Mouse (Mus musculus) midbrain, embryonic 15.5 days (tissue): ENCODE data around the gene Tma7. TPM values are rescaled to one million over a fixed set of nuclear protein-coding genes. Genes with fewer than 3 reads are reported as not detected.
A peak's percentile ranks its signal among the peaks of the same experiment; 100 is the strongest.

Source experiments
- ATAC-seq: fragments of 200-750 bp; cut with Nextera tagmentation; replicated peaks from 2 replicates; pipeline ENCODE4 v1.8.0; 2017; ENCODE audit warnings: moderate TSS enrichment
- H3K27ac ChIP-seq: fragments of 300-500 bp; sonication (generic); 2 replicates; pipeline ENCODE4 v1.5.1; 2015; ENCODE audit warnings: mild to moderate bottlenecking, inconsistent platforms
- H3K27me3 ChIP-seq: fragments of 300-500 bp; sonication (generic); replicated peaks from 2 replicates; pipeline ENCODE4 v1.6.1; 2015; ENCODE audit warnings: inconsistent platforms
- H3K36me3 ChIP-seq: fragments of 300-500 bp; sonication (generic); replicated peaks from 2 replicates; pipeline ENCODE4 v1.6.1; 2015; ENCODE audit warnings: inconsistent platforms
- H3K4me1 ChIP-seq: fragments of 300-500 bp; sonication (generic); 2 replicates; pipeline ENCODE4 v1.6.1; 2015; ENCODE audit warnings: inconsistent platforms
- H3K4me2 ChIP-seq: fragments of 300-500 bp; sonication (generic); 2 replicates; pipeline ENCODE4 v1.6.1; 2015; ENCODE audit warnings: inconsistent platforms, mild to moderate bottlenecking, moderate library complexity
- H3K4me3 ChIP-seq: fragments of 300-500 bp; sonication (generic); 2 replicates; pipeline ENCODE4 v1.5.1; 2015; ENCODE audit warnings: mild to moderate bottlenecking, inconsistent platforms
- H3K9ac ChIP-seq: fragments of 300-500 bp; sonication (generic); 2 replicates; pipeline ENCODE4 v1.6.1; 2015; ENCODE audit warnings: mild to moderate bottlenecking, inconsistent platforms
- H3K9me3 ChIP-seq: fragments of 300-500 bp; sonication (generic); 2 replicates; pipeline ENCODE4 v1.6.1; 2016; ENCODE audit warnings: inconsistent platforms
- WGBS: fragments of 180-500 bp; shearing (Covaris S2); methylation state at CpG from one replicate; pipeline ENCODE4 v1.1.7; 2015; ENCODE audit warnings: mixed read lengths; 5-methylcytosine and 5-hydroxymethylcytosine counted together
- polyA plus RNA-seq: library from polyadenylated mRNA; unstranded; fragments of >200 nt; fragmentation: Nextera tagmentation; extraction: Ambion mirVana; gene quantifications from 2 replicates; pipeline ENCODE4 v1.2.1, GENCODE M21; 2015

Gene Tma7
- polyA plus RNA-seq, 1 experiment from 2014 or later: 639 TPM

- WGBS: 85% methylated on average over 3 of the region's 3 CpGs
- Histone ChIP-seq H3K36me3 (no peaks in the 10 kb centered on the region), H3K4me3 (no peak overlapping the region), H3K9me3 (no peaks in the 10 kb centered on the region), H3K4me1 (peaks cover 10% of the 10 kb centered on the region; the same call in 1 of the 2 replicates), H3K4me2 (no peak overlapping the region), H3K27ac (no peak overlapping the region), H3K27me3 (no peaks in the 10 kb centered on the region), H3K9ac (no peak overlapping the region)
- ATAC-seq: no peak
Observed at GRCm38 (mm10) chr9:109050674-109050997, 31.8 kb downstream of the Tma7 start.

DNA sequence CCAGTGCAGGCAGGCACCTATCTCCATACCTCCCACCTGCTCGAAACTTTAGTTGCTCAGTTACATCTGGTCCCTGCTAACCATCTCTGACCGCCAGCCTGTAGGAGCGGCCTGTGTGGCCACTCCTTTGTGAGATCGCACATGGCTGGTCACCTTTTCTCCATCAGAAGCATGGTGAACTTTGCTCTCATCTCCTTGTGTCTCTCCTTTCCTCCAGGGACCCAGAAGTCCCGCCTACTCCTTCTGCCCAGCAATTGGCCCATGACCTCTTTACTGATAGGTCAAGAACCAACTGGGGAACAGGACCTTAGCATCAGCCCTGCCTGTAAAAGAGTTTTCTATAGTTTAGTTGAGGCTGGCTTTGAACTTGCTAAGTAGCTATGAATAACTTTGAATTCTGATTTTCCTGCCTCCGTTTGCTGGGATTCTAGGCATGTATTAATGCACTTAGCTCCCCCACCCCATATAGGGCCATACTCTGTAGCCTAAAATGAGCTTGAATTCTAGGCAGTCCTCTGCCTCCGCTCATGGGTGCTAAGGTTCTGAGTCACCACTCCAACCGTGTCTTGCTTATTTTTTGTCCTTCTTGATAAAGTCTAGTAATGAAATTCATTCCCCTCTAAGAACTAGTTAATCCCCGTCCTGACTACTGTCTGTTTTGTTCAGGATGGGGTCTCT is 32.3 kb downstream of the Tma7 start:
- no peak for ATAC-seq
- no peak overlapping the region for H3K4me2 ChIP-seq

GRCm38 (mm10) chr9:109049316-109049715 is 33.1 kb downstream of the Tma7 start:
- no peaks in the 10 kb centered on the region for H3K36me3 ChIP-seq
- no peak for ATAC-seq
- 83% methylated on average over 7 of the region's 7 CpGs for WGBS
- no peaks in the 10 kb centered on the region for H3K27me3 ChIP-seq
- H3K27ac ChIP-seq: no peak overlapping the region
- H3K9me3 ChIP-seq: no peaks in the 10 kb centered on the region
- no peak overlapping the region for H3K4me2 ChIP-seq
- H3K4me3 ChIP-seq: no peak overlapping the region
- peaks cover under 1% of the 10 kb centered on the region; the same call in 1 of the 2 replicates for H3K4me1 ChIP-seq
- H3K9ac ChIP-seq: no peak overlapping the region

More for the DNA sequence above, 32.3 kb downstream of the Tma7 start:
- Histone ChIP-seq H3K9me3 (no peaks in the 10 kb centered on the region), H3K27me3 (no peaks in the 10 kb centered on the region), H3K9ac (no peak overlapping the region), H3K4me1 (peaks cover 5% of the 10 kb centered on the region; the same call in 1 of the 2 replicates), H3K36me3 (no peaks in the 10 kb centered on the region), H3K4me3 (no peak overlapping the region), H3K27ac (no peak overlapping the region)
- 81% methylated on average over 9 of the region's 9 CpGs for WGBS

GRCm38 (mm10) chr9:109046306-109046705 is 36.1 kb downstream of the Tma7 start:
- Histone ChIP-seq H3K27me3 (no peaks in the 10 kb centered on the region), H3K4me2 (no peak overlapping the region), H3K4me3 (no peak overlapping the region), H3K9me3 (no peaks in the 10 kb centered on the region), H3K27ac (no peak overlapping the region), H3K36me3 (no peaks in the 10 kb centered on the region), H3K9ac (no peak overlapping the region), H3K4me1 (no peaks in the 10 kb centered on the region)
- ATAC-seq: no peak
- WGBS: 29% methylated on average over 5 of the region's 5 CpGs

DNA sequence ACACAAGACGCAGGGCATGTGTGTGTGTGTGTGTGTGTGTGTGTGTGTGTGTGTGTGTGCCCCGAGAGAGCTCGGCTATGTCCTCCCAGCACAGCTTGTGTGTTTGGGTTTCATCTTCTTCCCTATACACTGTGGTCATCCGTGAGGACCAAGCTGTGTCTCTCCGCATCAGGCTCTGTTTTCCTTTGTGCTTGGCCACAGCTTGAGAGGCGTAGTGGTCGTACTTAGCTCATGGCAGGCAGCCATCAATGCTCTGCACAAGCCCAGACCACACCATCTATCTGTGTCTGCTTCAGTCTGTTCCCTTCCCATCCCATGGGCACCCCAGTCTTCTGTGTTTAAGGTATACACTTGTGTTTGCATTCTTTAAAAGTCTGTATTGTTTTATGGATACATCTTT is 41.0 kb downstream of the Tma7 start:
- Histone ChIP-seq H3K9me3 (no peaks in the 10 kb centered on the region), H3K27ac (no peak overlapping the region), H3K27me3 (no peaks in the 10 kb centered on the region), H3K4me2 (no peak overlapping the region), H3K4me1 (peaks cover 9% of the 10 kb centered on the region; the same call in 1 of the 2 replicates), H3K9ac (no peak overlapping the region), H3K4me3 (no peak overlapping the region), H3K36me3 (no peaks in the 10 kb centered on the region)
- 75% methylated on average over 7 of the region's 7 CpGs for whole genome bisulfite sequencing
- no peak for ATAC-seq

DNA sequence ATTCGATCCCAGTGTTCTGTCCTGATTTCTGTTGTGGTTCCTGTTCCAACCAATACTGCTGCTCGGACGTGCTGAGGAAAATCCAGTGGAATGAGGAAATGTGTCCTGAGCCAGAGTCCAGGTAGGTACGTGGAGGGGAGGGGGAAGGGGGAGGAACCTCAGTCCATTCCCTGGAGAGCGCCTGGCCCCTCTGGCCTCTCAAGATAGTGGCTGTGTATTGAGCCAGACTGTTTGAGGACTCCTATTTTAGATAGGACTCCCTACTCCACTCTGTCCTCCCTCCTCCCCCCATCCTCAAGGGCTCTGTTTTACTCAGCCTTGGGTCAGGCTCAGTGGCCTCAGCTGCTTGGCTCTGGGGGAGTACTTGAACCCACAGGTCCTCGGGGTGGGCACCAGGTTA is 41.5 kb downstream of the Tma7 start:
- Histone ChIP-seq H3K27ac (no peak overlapping the region), H3K4me3 (no peak overlapping the region), H3K4me2 (no peak overlapping the region), H3K36me3 (no peaks in the 10 kb centered on the region), H3K27me3 (no peaks in the 10 kb centered on the region), H3K4me1 (peaks cover 9% of the 10 kb centered on the region; the same call in 1 of the 2 replicates), H3K9me3 (no peaks in the 10 kb centered on the region), H3K9ac (no peak overlapping the region)
- ATAC-seq: no peak
- WGBS: 80% methylated on average over 6 of the region's 6 CpGs

DNA sequence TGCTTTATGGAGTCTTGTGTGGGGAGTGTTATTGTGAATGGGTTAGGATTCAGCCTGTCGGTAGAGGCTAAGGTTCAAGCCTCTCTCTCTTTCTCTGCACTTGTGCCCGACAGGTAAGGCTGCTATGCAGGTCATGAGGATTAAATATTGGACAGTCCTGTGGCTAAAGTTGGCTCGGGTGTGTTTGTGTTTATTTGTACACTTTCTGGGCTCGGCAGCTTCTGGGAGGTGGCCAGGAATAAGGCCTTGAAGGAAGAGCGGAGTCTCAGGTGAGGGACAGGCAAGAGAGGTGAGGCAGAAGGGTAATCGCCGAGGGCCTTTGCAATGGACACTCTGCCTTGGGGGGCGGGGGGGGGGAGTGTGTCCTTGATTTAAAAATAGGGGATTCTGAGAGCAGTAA is 42.2 kb downstream of the Tma7 start:
- Histone ChIP-seq H3K27ac (no peak overlapping the region), H3K9ac (no peak overlapping the region), H3K27me3 (no peaks in the 10 kb centered on the region), H3K4me3 (no peak overlapping the region), H3K9me3 (no peaks in the 10 kb centered on the region), H3K4me1 (peaks cover 9% of the 10 kb centered on the region; the same call in 1 of the 2 replicates), H3K4me2 (no peak overlapping the region), H3K36me3 (no peaks in the 10 kb centered on the region)
- no peak for ATAC-seq
- WGBS: 87% methylated on average over 8 of the region's 8 CpGs

DNA sequence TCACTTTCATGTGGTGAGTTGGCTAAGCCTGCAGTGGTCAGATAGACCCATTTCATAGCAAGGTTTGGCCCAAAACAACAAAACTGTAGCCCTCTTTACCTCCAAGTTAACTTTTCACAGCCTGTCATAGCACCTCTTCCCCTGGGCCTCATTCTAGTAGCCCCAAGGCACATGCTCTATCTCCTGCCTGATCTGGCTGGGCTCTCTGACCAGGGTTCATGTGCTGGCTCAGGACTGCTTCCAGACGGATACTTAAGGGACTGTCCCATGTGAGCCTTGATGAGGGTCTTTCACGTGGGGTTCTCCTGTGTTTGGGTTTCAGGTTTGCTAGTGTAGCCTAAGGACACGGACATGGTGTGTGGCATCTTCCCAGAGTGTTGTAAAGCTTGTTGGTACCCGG is 42.7 kb downstream of the Tma7 start:
- WGBS: 84% methylated on average over 4 of the region's 4 CpGs
- H3K4me1 ChIP-seq: peaks cover 9% of the 10 kb centered on the region; the same call in 1 of the 2 replicates
- H3K27me3 ChIP-seq: no peaks in the 10 kb centered on the region
- ATAC-seq: no peak
- H3K4me2 ChIP-seq: 0 out of 2 replicates have a peak overlapping the region, but pooled peaks have one; percentile 96
- no peaks in the 10 kb centered on the region for H3K9me3 ChIP-seq
- H3K4me3 ChIP-seq: no peak overlapping the region
- no peak overlapping the region for H3K9ac ChIP-seq
- no peak overlapping the region for H3K27ac ChIP-seq
- no peaks in the 10 kb centered on the region for H3K36me3 ChIP-seq

DNA sequence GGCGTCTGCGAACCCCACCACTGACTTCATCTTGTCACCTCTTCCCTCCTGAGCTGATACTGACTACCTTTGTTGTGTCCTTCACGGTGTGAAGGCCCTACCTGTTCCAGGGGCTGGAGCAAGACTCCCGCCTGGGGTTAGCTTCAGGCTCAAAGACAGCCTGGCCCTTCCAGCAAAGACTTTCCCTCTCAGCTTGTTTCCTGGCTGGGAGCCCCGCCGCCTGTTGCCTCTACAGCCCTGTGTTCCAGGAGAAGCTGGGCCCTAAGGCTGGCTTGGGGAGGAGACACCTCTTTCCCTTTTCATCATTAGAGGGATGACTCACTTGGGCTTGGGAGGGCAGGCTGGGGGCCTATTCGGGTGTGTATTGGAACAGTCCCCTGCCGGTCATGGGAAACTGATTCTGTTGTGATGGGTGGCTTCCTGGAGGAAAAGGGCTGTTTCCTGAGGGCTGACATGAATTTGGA is 43.5 kb downstream of the Tma7 start:
- H3K4me1 ChIP-seq: peaks cover 9% of the 10 kb centered on the region; the same call in 1 of the 2 replicates
- no peak overlapping the region for H3K27ac ChIP-seq
- no peaks in the 10 kb centered on the region for H3K9me3 ChIP-seq
- no peaks in the 10 kb centered on the region for H3K27me3 ChIP-seq
- H3K4me2 ChIP-seq: peak overlapping the region; percentile 96
- no peaks in the 10 kb centered on the region for H3K36me3 ChIP-seq
- peak overlapping the region; percentile 66 for H3K9ac ChIP-seq
- ATAC-seq: peak; percentile 24
- H3K4me3 ChIP-seq: peak overlapping the region; percentile 64
- WGBS: 15% methylated on average over 8 of the region's 8 CpGs

DNA sequence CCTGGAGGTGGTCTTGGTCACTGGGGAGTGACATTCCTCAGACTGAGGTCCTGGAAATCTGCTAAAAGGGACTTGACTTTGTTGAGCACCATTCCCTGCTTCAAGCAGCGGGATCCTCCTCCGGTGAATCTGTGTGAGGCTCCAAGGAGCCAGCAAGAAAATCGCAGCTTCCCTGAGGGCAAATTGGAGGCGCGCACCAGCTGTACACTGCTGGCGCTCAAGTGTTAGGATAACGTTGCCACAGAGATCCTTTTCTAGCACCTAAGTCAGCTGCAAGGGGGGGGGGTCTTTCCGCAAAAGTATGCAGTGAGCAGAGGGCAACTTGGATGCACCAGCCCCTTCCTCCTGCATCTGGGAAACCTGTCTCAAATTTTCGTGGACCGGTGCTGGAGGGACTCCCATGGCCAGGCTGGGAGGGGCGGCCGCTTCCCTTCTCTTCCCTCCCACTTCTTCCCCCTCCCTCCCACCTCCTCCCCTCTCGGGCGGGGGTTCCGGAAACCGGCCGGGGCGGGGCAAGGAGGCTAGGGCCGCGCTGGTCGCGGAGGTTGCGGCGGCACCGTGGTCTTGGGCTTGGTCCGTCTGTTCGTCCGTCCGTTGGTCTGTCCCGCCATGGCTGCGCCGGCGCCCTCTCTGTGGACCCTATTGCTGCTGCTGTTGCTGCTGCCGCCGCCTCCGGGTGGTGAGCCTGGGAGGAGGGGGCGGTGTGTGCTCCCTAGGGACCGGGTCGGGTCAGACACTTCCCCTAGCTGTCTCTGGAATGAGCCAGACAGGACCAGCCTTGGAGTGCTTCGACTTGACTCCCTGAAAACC is 44.1 kb downstream of the Tma7 start, which contains the start of gene Shisa5:
Gene Shisa5, plus strand, starts transcription at position 480 of the 810 bp plus-strand sequence.
- under 1% methylated on average over 38 of the region's 40 CpGs for WGBS
- no peaks in the 10 kb centered on the region for H3K36me3 ChIP-seq
- H3K27me3 ChIP-seq: no peaks in the 10 kb centered on the region
- peaks cover 9% of the 10 kb centered on the region; the same call in 1 of the 2 replicates for H3K4me1 ChIP-seq
- ATAC-seq: peak; percentile 83
- H3K4me2 ChIP-seq: peak within 1 kb of the TSS; percentile 96
- no peaks in the 10 kb centered on the region for H3K9me3 ChIP-seq
- no peak within 1 kb of the TSS for H3K27ac ChIP-seq
- H3K9ac ChIP-seq: peak within 1 kb of the TSS; percentile 66
- H3K4me3 ChIP-seq: peak within 1 kb of the TSS; percentile 64

DNA sequence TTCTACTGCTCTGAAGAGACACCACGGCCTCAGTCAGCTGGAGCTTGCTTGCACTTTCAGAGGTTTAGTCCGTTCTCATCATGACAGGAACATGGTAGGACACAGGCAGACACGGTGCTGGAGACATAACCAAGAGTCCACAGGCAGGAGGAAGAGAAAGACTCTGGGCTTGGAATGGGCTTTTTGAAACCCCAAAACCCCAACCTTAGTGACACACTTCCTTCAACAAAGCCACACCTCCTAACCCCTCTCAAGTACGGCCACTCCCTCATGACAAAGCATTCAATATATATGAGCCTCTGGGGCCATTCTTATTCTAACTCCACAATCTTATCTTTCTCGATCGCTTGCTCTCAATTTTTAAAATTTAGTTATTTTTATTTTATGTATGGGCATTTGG is 50.0 kb downstream of the Tma7 start:
- ATAC-seq: no peak
- 85% methylated on average over 6 of the region's 6 CpGs for WGBS
- H3K36me3 ChIP-seq: no peaks in the 10 kb centered on the region; the same call in 1 of the 2 replicates

DNA sequence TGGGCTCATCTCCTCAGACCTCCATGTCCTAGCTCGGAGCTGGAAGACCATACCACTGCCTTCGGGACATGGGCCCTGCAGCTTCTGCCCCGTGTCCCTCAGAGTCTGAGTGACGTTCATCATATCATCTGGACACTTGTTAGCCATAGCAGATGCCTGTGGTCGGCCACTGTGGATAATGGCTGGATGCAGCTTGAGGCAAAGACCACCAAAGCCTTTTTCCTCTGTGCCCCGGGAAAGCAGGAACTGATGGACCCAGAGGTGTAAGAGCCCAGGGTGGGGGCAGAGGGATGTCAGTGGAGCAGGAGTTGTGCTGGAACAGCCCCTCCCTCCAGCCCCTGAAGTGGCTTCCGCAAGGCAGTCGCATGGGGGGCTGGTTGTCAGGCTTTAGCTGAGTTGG is 50.7 kb downstream of the Tma7 start:
- H3K4me1 ChIP-seq: no peaks in the 10 kb centered on the region
- no peak overlapping the region for H3K27ac ChIP-seq
- no peaks in the 10 kb centered on the region; the same call in 1 of the 2 replicates for H3K36me3 ChIP-seq
- ATAC-seq: no peak
- H3K9ac ChIP-seq: no peak overlapping the region
- H3K4me2 ChIP-seq: no peak overlapping the region
- no peak overlapping the region for H3K4me3 ChIP-seq
- no peaks in the 10 kb centered on the region for H3K27me3 ChIP-seq
- H3K9me3 ChIP-seq: no peaks in the 10 kb centered on the region
- 86% methylated on average over 8 of the region's 8 CpGs for WGBS

More for the DNA sequence above, 50.0 kb downstream of the Tma7 start:
- no peaks in the 10 kb centered on the region for H3K4me1 ChIP-seq
- no peaks in the 10 kb centered on the region for H3K9me3 ChIP-seq
- H3K9ac ChIP-seq: no peak overlapping the region
- no peak overlapping the region for H3K27ac ChIP-seq
- H3K4me2 ChIP-seq: no peak overlapping the region
- H3K4me3 ChIP-seq: no peak overlapping the region
- no peaks in the 10 kb centered on the region for H3K27me3 ChIP-seq
